Mouse (Mus musculus) C3H10T1/2 (cell line): ENCODE measurements around the gene Vhl. TPM values are rescaled to one million over a fixed set of nuclear protein-coding genes. Genes with fewer than 3 reads are reported as not detected.

ENCODE experiments used
- polyA plus RNA-seq, 2 experiments: library from polyadenylated mRNA; unstranded; fragments of >200 nt; fragmentation: generic; extraction: Trizol; gene quantifications; one replicate each; pipeline ENCODE4 v1.2.1; 2012; ENCODE audit warnings: missing spikeins in 2 of 2

Gene Vhl
- 10 to 100 TPM in 1 of 2 experiments, 1 to 10 TPM in 1; 5.0 to 26.2 TPM for polyA plus RNA-seq

DNA sequence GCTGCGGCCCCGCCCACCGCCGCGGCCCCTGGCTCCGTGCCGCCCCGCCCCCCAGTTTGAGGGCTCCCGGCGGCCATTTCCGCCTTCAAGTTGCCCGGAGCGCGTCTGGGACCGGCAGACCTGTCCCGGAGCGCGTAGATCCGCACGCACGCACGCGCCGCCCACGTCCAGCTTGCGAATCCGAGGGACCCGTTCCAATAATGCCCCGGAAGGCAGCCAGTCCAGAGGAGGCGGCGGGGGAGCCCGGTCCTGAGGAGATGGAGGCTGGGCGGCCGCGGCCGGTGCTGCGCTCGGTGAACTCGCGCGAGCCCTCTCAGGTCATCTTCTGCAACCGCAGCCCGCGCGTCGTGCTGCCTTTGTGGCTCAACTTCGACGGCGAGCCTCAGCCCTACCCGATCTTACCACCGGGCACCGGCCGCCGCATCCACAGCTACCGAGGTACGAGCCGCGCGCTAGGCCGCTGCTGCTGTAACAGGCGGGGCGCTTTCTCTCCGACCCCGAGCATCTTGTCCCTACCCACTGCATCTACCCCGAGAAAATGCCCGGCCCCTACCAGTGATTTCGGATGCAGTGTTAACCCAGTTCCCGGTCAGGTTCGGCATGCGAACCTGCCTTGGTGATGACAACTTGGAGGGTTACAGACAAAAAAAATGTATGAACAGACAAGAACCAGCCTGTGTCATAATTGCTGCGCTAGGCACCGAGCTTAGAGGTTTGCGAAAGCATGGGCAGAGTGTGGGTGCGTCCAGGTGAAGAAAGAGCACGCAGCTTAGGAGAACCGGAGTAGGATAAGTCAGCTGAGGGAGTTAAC, at the start of gene Vhl:
Vhl (plus strand) TSS at position 19 of the 811 bp plus-strand sequence.

DNA sequence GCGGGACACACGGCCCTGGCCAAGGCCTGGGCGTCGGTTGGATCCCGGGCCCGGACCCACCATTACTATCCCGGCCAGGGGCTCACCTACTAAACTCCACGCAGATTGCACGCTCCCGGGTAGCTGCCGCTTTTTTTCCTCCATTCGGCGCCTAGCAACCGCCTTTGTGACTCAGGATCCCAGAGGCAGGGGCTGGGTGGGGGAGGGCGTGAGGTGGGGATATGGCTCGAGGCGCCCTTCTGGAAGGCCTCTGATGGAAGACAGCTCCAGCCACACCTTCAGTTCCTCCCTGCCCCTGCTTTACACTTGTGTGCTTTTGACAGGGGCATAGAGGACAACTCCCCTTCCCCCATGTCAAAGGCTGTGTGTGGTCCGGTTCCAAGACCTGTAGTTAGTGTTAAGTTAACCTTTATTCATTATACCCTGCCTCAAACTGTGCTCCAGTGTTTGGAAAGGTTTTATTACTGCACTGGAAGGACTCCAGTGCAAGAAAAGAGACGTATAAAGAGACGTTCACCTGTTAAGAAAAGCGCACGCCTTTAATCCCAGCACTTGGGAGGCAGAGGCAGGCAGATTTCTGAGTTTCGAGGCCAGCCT, 23.1 kb upstream of the Vhl start, which contains the start of gene Fancd2os:
Fancd2os (minus strand) TSS at position 173 of the 597 bp plus-strand sequence.

DNA sequence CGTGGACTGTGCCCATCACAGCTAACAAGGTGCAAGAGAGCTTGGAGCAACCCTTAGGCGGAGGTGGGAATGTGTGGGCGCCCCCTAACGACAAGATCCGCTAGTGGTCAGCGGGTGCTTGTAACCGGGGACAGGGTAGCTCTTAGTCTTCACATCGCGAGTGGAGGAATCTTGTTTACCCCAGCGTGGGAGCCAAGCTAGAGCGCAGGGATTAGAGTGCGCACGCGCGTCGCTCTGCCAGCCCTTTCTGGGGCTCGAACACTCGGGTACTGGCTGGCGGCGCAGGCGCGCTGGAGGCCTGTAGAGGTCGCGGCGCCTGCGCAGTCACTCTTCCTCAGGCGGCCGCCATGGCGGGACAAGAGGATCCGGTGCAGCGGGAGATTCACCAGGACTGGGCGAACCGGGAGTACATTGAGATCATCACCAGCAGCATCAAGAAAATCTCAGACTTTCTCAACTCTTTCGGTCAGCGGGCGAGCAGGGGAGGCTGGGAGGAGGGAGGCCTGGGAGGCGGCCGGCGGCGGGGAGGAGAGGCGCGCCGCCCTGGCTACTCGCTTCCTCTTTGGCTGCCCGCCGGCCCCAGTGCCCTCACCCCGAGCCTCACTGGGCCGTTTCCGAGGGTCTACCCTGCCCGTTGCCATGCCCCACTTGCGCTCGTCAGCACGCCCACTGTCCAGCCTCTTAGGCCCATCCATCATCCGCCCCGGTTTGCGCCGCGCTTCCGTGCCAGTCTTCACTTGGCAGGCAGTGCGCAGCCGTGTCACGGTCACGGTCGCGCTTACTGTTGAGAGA, 19.1 kb upstream of the Vhl start, which contains the start of gene Brk1:
Brk1 (plus strand) TSS at position 341 of the 792 bp plus-strand sequence.

DNA sequence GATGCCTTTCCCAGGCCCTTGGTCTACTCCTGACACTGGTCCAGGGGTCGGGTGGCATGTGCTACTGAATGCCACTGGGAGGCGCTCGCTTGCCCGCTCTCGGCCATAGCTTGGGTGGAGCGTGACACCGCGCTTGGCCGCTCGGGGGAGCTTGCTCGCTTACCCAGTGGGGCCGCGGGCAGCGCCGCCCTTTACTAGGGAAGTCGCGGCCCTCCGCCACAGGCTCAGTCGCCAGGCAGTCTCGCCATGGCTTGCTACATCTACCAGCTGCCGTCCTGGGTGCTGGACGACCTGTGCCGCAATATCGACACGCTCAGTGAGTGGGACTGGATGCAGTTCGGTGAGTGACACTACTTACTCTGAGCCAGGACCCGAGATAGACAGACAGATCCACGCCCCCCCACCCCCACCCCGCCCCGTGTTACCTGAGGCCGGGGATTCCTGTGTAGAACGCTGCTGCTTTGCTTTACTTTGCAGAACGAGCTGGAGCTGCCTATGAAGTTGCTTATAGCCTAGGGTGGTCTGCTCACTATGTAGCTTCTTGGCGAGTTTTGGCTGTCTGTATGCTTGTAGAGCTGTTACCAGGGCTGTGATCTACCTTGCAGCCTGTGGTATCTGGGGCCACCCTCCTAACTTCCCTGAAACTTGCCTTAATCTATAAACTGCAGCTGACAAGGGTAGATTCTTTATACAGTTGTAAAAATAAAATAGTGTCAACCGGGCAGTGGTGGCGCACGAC, 14.7 kb downstream of the Vhl start, which contains the start of gene Irak2:
Irak2 (plus strand) TSS at position 166 of the 739 bp plus-strand sequence.

Other genes with a start within 250 kb of the Vhl start
- 10 to 100 TPM; 27.6 to 50.9 TPM for gene Tada3, start 246.1 kb upstream of the Vhl start, polyA plus RNA-seq
- gene Arpc4, start 245.8 kb upstream of the Vhl start, polyA plus RNA-seq, result 100 to 1,000 TPM; 222 to 331 TPM
- gene Ttll3, start 234.7 kb upstream of the Vhl start, polyA plus RNA-seq, result 1 to 10 TPM in 1 of 2 experiments, under 1 TPM in 1; 0.75 to 7.1 TPM
- gene Rpusd3, start 204.6 kb upstream of the Vhl start, polyA plus RNA-seq, result 10 to 100 TPM in 1 of 2 experiments, 1 to 10 TPM in 1; 7.3 to 13.4 TPM
- gene Cidec, start 188.2 kb upstream of the Vhl start, polyA plus RNA-seq, result not detected
- 10 to 100 TPM; 43.5 to 47.0 TPM for gene Jagn1, start 181.4 kb upstream of the Vhl start, polyA plus RNA-seq
- under 1 TPM; 0.02 to 0.09 TPM for gene Il17re, start 165.5 kb upstream of the Vhl start, polyA plus RNA-seq
- 10 to 100 TPM; 54.5 to 79.0 TPM for gene Il17rc, start 152.5 kb upstream of the Vhl start, polyA plus RNA-seq
- 1 to 10 TPM in 1 of 2 experiments, under 1 TPM in 1; 0.23 to 3.3 TPM for gene Creld1, start 140.7 kb upstream of the Vhl start, polyA plus RNA-seq
- under 1 TPM; 0.01 to 0.06 TPM for gene Prrt3, start 122.0 kb upstream of the Vhl start, polyA plus RNA-seq
- 10 to 100 TPM; 19.3 to 81.3 TPM for gene Emc3, start 92.3 kb upstream of the Vhl start, polyA plus RNA-seq
- gene Fancd2, start 92.3 kb upstream of the Vhl start, polyA plus RNA-seq, result 1 to 10 TPM in 1 of 2 experiments, under 1 TPM in 1; 0.62 to 2.8 TPM
- gene Fancd2os, start 23.2 kb upstream of the Vhl start, polyA plus RNA-seq, result under 1 TPM in 1 of 2 experiments, not detected in 1; 0.12 TPM
- 100 to 1,000 TPM; 124 to 277 TPM for gene Brk1, start 19.2 kb upstream of the Vhl start, polyA plus RNA-seq
- 1 to 10 TPM; 1.9 to 6.9 TPM for gene Irak2, start 14.5 kb downstream of the Vhl start, polyA plus RNA-seq
- 10 to 100 TPM; 16.3 to 26.7 TPM for gene Tatdn2, start 73.1 kb downstream of the Vhl start, polyA plus RNA-seq
- under 1 TPM in 1 of 2 experiments, not detected in 1; 0.38 TPM for gene Ghrl, start 95.9 kb downstream of the Vhl start, polyA plus RNA-seq
- 100 to 1,000 TPM; 127 to 130 TPM for gene Sec13, start 116.8 kb downstream of the Vhl start, polyA plus RNA-seq